Mouse (Mus musculus): ENCODE data around the gene L1cam.

L1cam gene

GRCm38 (mm10) chrX:73895719-73896118 is at the start of gene L1cam:
Gene L1cam (minus strand): TSS chrX:73896105.
- DNase-seq (ENCODE audit: low spot score in 2 of 2): peak; percentile 25 to 41

- DNase-seq (ENCODE audit: low spot score in 2 of 2): no peak
Observed at GRCm38 (mm10) chrX:73942294-73942693, 46.4 kb upstream of the L1cam start.

DNA sequence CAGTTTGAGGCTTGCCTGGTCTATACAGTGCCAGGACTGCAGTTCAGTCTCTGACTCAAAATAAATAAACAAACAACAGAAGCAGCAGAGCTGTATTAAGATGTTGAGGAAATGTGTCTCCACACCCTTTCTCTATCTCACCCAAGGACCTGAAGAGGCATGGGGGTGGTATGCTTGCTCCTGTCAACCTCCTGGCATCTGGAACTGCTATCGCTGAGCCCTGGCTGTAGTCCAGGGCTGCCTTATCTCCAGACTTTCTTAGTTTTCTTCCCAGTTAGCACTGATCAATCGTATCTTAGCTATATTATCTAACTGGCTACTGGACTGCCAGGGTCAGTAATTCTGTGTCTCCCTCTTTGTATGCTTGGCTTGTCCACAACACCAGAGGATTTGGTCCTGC is 46.0 kb upstream of the L1cam start:
- no peak for DNase-seq (ENCODE audit: low spot score in 2 of 2)

- no peak for DNase-seq (ENCODE audit: low spot score in 2 of 2)
Observed at GRCm38 (mm10) chrX:73931871-73932270, 36.0 kb upstream of the L1cam start.

- peak in 1 of 2 experiments; percentile 48 for DNase-seq (ENCODE audit: low spot score in 2 of 2)
Observed at GRCm38 (mm10) chrX:73930402-73931062, 34.6 kb upstream of the L1cam start, which contains the start of gene Renbp. Gene Renbp (minus strand): TSS chrX:73930850.

- no peak for DNase-seq (ENCODE audit: low spot score in 2 of 2)
Observed at GRCm38 (mm10) chrX:73922550-73922882, 26.6 kb upstream of the L1cam start.

DNA sequence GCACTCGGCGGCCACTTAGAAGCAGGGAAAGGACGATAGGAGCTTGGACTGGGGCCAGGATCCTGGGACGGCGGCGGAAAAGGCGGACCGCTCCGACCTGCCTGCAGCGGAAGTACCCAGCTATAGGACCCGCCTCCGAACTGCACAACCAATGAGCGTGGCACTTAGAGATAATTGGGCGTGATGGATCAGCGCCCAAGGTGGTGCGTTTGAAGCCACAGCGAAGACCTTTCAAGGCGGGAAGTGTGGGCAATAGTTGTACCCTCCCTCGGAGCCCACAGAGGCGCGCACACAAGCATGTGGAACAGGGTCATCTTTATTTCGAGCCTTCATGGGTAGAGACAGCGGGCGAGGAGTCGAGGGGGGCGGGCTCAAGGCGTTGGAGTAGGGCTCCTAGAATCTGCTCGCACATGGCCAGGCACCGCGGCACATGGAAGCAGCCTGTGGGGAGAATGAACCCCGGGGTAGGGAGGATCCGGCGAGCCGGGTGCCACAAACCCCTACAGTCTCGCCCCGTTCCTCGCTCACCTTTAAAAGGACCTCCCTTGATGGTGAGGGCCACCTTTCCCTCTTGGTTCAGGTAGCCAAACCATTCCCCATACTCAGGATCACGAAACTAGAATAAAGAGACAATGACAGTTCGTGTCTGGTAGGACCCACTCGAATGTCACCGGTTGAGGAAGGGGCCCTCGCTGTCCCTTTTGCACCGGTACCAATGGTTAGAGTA is 26.1 kb upstream of the L1cam start, which contains the start of the genes Arhgap4 and Naa10:
TSS of gene Arhgap4 (minus strand) at position 48 of the 727 bp plus-strand sequence.
TSS of gene Naa10 (minus strand) at position 122 of the 727 bp plus-strand sequence.
- DNase-seq (ENCODE audit: low spot score in 2 of 2): peak; percentile 59 to 79

DNA sequence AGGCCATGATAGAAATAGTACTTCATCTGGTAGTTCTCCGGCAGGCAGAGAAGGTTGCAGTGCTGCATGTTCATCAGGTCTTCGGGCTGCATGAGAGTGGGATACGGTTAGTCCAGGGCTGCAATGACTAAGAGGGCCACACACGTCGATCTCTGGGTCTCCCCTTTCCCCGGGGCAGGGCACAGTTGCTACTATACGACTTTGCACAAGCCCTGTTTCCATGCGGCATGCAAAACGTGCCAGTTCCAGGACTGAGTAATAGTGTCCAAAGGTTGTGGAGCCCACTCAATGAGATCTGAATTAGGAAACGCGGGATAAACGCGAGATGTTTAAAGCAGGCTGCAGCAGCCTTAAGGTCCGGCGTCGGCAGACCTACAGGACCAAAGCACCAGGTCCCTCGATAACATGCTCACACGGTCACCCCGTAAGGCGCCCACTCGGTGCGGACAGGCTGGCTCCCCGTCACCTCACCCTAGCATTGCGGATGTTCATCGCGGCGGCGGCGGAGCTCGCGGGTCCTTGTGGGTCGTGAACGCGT is 25.4 kb upstream of the L1cam start:
- DNase-seq (ENCODE audit: low spot score in 2 of 2): peak in 1 of 2 experiments; percentile 7

DNA sequence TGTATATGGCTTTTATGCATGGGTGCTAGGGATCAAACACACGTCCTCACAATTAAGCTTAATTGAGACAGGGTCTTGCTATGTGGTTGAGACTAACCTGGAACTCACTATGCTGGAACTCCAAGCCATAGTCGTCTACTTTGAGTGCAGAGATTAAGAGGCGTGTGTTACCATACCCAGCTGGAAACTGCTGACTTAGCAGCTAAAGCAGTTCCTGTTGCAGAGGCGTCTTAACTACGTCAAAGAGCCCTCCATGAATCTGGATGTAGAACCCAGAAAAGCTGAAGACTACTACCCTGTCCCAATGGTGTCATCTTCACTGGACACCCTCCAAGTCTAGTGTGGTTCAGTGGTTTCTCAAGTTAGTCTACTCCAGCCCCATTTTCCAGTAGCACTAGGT is 22.7 kb upstream of the L1cam start:
- no peak for DNase-seq (ENCODE audit: low spot score in 2 of 2)

DNA sequence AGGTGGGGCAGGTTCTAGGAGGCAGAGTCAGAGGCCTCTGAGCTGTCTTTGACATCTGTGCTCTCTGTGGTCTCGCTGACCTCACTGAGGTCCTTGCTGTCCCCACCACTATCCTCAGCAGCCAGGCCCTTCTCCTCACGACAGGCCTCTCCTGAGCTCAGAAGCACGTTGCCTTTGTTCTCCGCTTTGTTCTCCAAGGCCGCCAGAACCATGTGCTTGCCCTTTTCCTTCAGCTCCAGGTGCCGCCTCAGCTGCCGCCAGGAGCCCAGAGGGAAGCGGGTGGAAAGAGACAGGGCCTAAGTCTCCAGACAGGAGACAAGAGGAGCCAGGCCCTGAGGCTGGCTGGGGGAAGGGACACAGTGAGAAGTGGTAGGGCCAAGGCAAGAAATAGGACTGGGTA is 21.0 kb upstream of the L1cam start:
- DNase-seq (ENCODE audit: low spot score in 2 of 2): no peak

DNA sequence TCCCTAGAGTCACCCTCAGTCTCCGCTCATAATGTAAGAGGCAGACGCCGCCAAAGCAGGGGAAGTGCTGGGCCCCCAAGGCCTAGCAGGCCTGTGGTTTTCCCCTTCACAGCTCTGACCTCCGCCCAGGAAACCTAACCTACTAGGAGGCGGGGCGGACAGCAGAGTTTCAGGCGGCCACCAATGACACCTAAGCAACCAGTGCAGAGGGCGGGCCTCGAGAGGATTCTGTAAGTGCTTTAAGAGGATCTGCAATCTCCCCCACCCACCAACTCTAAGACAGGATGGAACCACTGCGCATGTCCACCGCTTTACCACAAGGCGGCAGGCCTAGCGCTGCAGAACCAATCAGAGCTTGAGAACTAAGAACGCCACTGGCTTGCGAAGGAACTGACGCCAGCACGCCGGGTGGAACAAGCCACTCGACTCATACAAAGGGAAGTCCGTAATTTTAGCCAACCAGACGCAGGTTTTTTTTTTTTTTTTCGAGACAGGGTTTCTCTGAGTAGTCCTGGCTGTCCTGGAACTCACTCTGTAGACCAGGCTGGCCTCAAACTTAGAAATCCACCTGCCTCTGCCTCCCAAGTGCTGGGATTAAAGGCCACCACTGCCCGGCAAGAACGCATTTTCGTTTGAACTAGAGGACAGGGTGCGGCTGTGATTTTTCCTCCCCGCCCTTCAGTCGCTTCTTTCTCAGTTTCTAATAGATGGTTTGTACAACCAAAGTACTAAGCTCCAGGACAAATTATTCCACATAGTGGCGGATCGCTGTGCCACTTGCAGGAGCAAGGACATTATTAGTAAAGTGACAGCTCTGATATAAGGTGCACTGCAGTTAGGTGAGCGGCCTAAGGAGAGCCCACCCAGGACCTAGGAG is 19.2 kb upstream of the L1cam start:
- peak; percentile 44 to 82 for DNase-seq (ENCODE audit: low spot score in 2 of 2)

DNA sequence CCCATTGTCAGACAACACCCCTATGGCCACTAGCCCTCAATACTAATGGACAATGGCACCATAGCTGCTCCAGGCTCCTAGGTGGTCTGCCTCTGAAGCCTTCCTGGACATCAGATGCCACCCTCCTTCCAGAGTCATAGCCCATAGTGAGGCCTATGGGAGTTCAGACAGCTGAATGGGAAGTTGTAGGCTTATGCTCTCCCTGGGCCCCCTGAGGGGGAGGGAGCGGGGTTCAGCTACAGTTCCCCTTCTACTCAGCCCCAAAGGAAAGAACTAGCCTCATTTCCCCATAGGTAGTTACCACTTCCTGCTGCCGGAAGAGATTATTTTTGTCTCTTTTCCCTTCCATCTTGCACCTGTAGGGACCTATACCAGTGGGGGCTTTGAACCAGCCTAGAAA is 15.7 kb upstream of the L1cam start:
- no peak for DNase-seq (ENCODE audit: low spot score in 2 of 2)

- no peak for DNase-seq (ENCODE audit: low spot score in 2 of 2)
Observed at GRCm38 (mm10) chrX:73911156-73911555, 15.3 kb upstream of the L1cam start.

DNA sequence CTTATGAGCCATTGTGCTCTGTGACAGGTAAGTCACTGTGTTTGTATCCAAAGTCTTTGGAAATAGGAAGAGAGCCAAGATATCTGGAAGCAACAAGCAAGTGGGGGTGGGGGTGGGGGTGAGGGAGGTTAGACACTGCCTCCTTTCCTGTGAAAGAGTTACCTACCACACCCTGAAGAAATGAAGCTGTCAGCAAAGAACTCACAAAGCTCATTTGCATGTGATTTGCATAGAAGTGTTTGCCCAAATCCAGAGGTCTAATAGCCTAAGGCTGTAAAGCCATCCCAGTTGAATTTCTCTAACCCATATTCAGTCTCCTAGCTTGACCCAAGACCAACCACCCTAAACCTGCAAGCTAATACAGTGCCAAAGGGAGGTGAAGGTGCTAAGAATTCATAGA is 14.5 kb upstream of the L1cam start:
- DNase-seq (ENCODE audit: low spot score in 2 of 2): no peak

DNA sequence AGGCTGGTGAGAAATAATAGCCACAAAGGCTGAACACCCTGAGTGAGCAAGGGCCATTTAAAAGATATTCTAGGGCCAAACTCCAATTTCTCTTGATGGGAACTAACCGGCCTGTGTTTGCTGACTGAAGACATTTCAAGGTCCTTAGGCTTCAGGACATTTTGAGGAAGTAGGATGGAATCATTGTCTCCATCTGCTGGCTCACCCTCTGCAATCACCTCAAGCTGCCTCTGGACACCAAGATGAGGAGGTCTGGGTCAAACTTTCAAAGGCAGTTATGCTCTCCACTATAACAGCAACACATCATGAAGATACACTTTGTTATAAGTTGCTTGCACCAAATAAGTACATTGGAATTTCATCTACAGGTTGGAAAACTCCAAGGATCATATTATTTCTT is 14.1 kb upstream of the L1cam start:
- DNase-seq (ENCODE audit: low spot score in 2 of 2): no peak

DNA sequence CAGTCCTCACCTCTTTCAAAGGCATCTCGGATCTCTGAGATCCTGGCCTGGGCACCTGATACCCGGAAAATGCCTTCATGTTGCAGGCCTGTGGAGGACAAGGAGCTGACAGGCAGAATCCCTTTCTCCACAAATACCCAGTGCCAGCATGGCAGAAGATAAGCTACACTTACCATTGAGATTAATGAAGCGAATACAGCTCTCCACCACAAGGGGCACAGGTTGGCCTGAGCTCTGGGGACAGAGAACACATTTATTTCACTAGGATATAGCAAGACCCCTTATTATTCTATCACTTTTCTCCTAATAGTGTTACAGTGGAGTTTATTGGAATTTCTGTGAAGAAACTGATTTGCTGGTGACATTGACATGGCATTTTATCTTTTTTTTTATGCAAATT is 2.1 kb upstream of the L1cam start:
- DNase-seq (ENCODE audit: low spot score in 2 of 2): no peak

DNA sequence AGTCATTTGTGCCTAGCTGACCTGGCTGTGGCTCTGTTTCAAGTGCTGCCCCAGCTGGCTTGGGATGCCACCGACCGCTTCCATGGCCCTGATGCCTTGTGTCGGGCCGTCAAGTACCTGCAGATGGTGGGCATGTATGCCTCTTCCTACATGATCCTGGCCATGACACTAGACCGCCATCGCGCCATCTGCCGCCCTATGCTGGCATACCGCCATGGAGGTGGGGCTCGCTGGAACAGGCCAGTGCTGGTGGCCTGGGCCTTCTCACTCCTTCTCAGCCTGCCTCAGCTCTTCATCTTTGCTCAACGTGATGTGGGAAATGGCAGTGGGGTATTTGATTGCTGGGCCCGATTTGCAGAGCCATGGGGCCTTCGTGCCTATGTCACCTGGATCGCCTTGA is 3.1 kb downstream of the L1cam start:
- DNase-seq (ENCODE audit: low spot score in 2 of 2): no peak

DNA sequence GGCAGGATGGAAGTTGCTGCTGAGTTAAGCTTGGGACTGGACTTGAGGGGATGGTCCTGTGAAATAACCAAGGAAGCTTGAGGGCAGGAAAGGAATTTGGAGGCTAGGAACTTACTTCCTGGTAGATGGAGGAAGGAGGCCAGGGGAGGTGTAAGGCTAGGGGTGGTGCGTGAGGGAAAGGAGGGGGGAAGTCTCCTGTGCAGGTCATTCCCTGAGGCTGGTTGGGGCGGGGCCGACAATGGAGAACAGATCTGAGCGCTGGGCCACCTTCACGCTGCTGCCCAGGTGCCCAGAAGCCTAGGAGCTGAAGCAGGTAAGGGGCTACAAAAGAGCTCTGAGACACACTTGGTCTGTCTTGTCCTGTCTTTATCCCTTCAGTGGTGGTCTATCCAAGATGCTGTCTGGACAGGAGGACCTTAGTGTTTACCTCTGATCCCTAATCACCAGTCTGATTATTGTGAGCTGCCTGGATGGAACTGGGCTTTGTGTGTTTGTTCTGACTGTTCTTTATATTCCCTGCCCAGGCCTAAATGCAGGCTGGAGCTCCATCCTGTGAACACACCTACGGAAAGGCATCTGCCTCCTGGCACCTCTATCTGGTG is 4.3 kb downstream of the L1cam start, which contains the start of gene Avpr2:
TSS of gene Avpr2 (plus strand) at position 552 of the 602 bp plus-strand sequence.
- no peak for DNase-seq (ENCODE audit: low spot score in 2 of 2)

DNA sequence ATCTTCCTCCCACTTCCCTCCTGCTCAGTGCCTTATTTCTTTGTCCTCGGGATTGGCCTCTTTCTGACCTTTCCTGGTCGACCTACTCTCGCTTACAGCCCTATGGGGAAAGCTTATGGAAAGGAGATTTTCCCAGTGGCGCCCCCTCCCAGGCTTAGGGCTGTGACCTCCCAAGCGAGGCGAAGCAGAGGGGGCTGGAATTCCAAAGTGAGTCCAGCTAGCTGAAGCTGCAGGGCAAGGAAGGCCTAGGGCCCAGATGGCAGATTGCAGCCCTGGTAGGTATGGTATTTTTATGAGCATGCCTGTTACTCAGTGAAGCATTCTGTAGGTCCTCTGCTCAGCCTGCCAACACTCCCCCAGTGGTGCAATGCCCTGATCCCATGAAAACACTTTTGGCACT is 14.4 kb downstream of the L1cam start:
- no peak for DNase-seq (ENCODE audit: low spot score in 2 of 2)

GRCm38 (mm10) chrX:73881036-73881427 is 14.9 kb downstream of the L1cam start:
- DNase-seq (ENCODE audit: low spot score in 2 of 2): no peak

DNA sequence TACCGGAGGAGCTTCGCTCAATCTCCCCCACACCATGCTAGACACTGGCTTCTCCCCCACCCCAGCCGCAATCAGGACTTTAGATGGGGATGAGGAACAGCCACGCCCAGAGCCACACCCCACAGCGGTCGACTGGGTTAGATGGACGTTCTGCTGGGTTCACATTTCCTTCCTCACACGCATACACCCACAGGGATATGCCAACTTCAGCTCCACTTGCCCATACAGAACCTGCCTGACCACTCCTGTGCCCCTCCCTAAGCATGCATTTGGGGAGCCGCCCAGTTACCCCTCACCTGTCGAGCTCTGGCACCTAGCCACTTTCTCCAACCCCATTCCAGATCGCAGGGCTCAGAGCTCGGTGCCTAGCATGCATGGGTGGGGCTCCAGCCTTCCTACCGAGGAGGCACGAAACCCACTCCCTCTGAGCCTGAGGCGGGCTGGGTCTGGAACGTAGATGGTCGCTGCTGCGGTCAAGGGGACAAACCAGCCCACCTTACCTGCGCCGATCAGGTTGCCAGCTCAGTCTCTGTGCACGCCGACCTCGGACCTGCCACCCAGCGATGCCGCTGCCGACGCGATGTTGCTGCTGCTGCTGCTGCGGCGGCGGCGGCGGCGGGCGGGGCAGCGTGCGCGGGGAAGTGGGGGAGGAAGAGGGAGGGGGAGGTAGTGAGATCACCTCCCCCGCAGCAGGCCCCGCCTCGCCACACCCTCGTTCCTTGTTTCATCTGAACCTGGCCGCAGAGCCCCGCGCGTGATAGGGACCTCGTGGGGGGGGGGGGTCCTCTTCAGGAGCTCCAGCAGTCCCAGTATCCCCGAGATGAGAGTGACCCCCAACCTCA is 15.5 kb downstream of the L1cam start:
- DNase-seq (ENCODE audit: low spot score in 2 of 2): peak; percentile 37 to 70

Data from urinary bladder, adult 18-20 months (tissue).